Mouse (Mus musculus): ENCODE data around the gene Gfm1. TPM values are rescaled to one million over a fixed set of nuclear protein-coding genes. Genes with fewer than 3 reads are reported as not detected.

Gene Gfm1
- polyA plus RNA-seq, 1 experiment, result 38.3 TPM

DNA sequence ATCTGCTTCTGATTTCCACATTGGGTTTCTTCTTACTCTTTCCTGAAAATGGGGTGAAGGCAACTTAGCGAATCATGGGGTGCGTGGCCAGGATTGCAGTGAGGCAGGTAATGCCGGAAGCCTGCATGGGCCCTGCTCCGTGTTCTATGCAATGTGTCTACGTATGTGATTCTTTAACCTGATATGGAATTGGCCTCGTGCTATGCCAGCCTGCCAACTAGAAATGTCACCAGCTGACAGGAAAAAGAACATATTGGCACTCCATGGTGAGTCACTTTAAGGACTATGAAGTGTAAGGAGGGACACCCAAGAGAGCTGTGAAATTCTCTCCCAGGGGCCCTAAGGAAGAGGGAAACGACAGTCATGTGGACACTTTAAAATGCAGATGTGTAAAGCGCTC is 63.2 kb downstream of the Gfm1 start:
- no peak for DNase-seq (ENCODE audit: extremely low spot score in 1 of 2, low spot score in 1 of 2)

DNA sequence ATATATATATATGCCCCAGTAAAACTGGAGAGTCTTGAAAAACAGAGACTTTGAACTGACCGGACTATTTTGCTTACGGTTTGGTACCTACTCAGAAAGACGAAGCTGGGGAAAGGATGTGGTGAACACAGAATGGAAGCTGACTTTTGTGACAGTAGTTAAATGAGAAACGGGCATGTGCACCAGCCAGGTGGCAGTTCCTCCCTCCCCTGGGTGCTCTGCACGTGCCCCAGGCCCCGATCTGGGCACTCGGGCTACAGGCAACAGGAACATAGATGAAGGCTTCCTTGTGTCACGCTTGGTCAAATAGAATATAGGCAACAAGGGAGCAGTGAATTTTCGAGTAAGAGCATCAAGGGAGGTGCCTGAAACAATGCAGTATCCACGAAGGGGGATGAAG is 66.4 kb downstream of the Gfm1 start:
- DNase-seq (ENCODE audit: extremely low spot score in 1 of 2, low spot score in 1 of 2), result no peak

DNA sequence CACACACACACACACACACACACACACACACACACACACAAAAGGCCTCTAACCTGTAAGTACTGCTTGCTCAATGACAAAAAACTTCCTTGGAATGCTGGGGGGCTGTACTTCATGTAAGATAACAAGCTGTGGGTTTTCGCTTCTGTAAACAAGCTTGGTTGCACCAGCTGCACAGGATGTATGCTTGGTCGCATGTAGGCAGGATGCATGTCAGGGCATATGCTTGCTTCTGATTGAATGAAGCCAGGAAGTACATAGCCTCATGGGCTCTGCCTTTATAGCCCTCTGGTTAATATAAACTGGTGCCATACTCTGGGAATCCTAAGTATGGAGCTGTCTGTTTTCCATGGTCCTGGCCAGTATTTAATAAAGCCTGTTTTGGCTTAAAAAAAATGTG is 68.1 kb downstream of the Gfm1 start:
- DNase-seq (ENCODE audit: extremely low spot score in 1 of 2, low spot score in 1 of 2), result no peak

DNA sequence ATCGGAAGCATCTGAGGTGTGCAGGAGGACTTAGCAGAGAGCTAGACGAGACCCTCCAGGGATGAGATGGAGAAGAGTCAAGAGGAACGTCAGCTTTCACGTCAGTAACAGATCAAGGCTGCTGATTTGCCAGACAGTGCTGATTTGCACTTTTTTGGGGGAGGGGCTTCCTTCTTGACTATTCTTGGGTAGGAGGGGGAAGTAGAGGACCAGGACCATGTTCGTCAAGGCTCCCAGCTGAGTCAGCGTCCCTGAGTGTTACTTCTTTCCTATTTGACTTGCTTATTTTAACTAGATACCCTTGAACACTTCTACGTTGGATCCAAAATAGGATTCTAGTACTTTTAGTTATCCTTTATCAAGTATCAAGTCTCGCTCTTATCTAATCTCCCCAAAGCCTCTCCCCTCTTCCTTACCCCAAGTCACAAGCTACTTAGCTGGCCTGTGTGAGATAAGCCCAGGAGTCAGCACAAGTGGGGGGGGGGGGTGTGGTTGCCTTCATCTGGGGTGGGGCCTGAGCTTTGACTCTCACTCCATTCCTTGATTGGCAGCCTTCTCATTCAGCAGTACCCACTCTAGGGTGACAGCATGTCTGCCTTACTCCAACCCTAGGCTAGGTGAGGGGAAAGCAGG is 69.0 kb downstream of the Gfm1 start:
- no peak for DNase-seq (ENCODE audit: extremely low spot score in 1 of 2, low spot score in 1 of 2)

- DNase-seq (ENCODE audit: extremely low spot score in 1 of 2, low spot score in 1 of 2), result no peak
These were observed 69.5 kb downstream of the Gfm1 start for GRCm38 (mm10) chr3:67499406-67499791.

GRCm38 (mm10) chr3:67503878-67504277 is 74.0 kb downstream of the Gfm1 start:
- no peak for DNase-seq (ENCODE audit: extremely low spot score in 1 of 2, low spot score in 1 of 2)

DNA sequence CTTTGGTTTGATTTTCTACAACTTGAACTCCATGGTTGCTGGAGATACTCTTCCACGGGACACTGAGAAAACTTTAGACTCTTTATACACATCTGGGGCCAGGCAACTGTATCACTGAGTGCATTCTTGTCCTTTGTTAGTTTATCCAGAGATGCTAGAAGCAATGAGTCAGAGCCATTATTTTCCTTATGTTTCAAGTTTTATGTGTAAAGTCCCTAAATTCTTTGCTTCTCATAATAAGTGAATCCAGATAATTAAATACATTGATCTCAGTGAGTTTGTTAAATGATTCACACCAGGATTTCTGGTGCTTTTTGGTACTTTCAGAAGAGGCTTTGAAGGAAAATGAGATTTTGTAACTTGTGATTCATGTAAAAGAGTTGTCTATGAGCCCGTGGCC is 75.4 kb downstream of the Gfm1 start:
- DNase-seq (ENCODE audit: extremely low spot score in 1 of 2, low spot score in 1 of 2), result no peak

GRCm38 (mm10) chr3:67508216-67508892 is 78.5 kb downstream of the Gfm1 start:
- DNase-seq (ENCODE audit: extremely low spot score in 1 of 2, low spot score in 1 of 2), result no peak

DNA sequence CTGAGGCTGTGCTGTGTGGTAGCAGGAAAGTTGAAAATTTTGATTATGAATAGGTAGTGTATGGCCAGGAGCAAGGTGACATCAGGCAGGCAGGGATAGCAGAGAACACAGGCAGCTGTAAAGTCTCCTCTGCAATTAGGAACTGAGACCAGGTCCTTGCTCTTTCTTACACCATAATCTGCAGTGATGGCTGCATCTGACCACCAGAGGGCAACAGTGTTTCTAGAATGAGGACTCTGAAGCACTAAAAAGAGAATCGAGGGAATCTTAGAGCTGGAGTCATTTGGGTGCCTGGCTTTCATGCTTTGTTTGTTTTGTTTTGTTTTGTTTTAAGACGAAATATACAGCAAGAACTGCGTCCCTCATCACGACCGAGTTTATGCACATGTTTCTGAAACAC is 82.9 kb downstream of the Gfm1 start:
- DNase-seq (ENCODE audit: extremely low spot score in 1 of 2, low spot score in 1 of 2), result peak; percentile 54 to 94

DNA sequence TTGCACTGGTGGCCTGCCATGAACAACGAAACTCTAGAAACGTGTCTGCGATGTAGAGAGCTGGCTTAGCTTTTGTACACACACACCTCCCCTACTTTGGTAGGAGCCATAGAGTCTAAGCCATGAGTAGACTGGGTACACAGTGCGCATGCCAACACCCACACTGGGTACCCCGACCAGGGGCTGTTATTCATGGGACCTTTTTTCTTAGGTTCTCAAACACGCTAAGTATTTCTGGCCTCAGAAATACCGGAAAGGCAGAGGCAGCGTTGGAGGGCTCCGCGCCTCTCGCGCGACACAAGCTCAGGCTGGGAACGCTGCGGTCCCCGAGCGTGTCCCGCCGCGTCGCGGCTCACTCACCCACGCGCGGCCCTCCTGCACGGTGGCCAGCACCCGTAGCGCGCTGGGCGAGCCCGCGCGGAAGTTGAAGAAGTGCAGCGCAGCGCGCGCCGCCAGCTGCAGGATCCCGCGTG is 84.9 kb downstream of the Gfm1 start:
- DNase-seq (ENCODE audit: extremely low spot score in 1 of 2, low spot score in 1 of 2), result no peak

DNA sequence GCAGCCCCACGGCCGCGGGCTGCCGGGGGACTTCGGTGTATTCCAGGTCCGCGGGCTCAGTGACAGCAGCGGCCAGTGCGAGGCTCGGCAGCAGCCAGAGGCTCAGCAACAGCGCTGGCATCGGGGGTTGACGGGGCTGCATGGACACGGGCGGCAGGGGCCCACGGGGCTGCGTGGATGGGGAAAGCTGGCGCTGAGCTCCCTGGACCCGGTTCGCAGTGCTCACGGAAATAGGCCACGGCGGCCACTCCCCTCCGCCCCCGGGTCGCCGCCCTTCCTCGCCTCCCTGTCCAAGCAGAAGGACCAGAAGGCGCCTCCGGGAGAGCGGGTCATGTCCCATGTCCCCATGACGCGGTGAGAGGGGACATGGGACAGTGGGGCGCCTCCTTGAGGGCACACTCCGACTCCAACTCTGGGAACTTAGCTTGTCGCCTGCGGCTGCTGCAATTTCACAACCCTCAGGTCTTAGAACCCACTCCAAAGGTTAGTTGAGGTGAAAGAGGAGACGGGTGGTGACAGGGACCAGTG is 85.4 kb downstream of the Gfm1 start, which contains the start of gene Rarres1:
Gene Rarres1 (minus strand): TSS at position 250 of the 528 bp plus-strand sequence.
- no peak for DNase-seq (ENCODE audit: extremely low spot score in 1 of 2, low spot score in 1 of 2)

- DNase-seq (ENCODE audit: extremely low spot score in 1 of 2, low spot score in 1 of 2), result no peak
These were observed 90.8 kb downstream of the Gfm1 start for GRCm38 (mm10) chr3:67520568-67521143.

- DNase-seq (ENCODE audit: extremely low spot score in 1 of 2, low spot score in 1 of 2), result no peak
These were observed 92.8 kb downstream of the Gfm1 start for GRCm38 (mm10) chr3:67522709-67523108.

GRCm38 (mm10) chr3:67524768-67525167 is 94.9 kb downstream of the Gfm1 start:
- no peak for DNase-seq (ENCODE audit: extremely low spot score in 1 of 2, low spot score in 1 of 2)

Other genes starting within 250 kb of the Gfm1 start
- gene Mlf1, start 56.0 kb upstream of the Gfm1 start, polyA plus RNA-seq (2012; rRNA removed), result 1.6 TPM in 2 replicates
- not detected in 2 replicates for gene Gm17402, start 54.9 kb upstream of the Gfm1 start, polyA plus RNA-seq (2012; rRNA removed)
- gene Lxn, start 33.8 kb downstream of the Gfm1 start, polyA plus RNA-seq (2012; rRNA removed), result 76.4 and 78.9 TPM in 2 replicates
- 1.2 and 1.7 TPM in 2 replicates for gene Rarres1, start 85.4 kb downstream of the Gfm1 start, polyA plus RNA-seq (2012; rRNA removed)
- gene Mfsd1, start 152.6 kb downstream of the Gfm1 start, polyA plus RNA-seq (2012; rRNA removed), result 22.4 and 25.7 TPM in 2 replicates

Measured in frontal cortex, adult 2 months (tissue).